Mouse (Mus musculus): Measurements from ENCODE around the gene Zbtb32.
A peak's percentile ranks its signal among the peaks of the same experiment; 100 is the strongest.

DNA sequence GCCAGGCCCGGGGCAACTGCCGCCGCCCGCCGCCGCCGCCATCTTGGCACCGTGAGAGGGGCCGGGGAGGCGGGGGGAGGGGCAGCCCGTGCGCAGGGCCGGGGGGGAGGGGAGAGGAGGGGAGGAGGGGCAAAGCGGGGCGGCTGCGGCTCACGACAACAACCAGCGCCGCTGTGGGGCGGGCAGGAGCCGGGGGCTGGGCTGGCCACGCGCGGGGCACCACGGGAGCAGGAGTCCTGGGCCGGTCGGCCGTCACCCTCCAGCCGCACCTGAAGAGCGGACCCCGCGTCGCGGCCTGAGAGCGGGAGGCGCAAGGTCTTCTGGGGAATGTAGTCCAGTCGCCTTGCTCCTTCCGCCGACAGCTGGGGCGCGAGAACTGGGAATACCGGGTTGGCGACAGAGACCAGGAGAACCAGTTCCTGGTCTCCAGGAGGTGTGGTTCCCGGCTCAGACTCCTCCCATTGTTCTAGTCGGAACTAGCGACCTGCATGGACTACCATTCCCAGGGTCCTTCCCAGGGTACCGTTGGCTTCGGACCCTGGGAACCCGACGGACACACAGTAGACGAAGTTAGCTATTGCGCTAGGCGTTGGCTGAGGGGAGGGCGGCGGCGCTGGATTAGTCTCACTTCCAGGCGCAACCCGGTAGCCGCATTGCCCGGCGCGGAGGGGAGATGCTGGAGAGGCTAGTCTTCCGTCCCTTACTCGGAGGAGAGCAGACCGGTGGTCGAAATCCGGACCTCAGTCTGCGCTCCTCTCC, 9.9 kb downstream of the Zbtb32 start, which contains the start of gene Kmt2b:
- TF ChIP-seq CTCF (IDR thresholded peaks at IDR 0.05; ENCODE audit: control insufficient read depth, insufficient read depth, insufficient replicate concordance, low read depth, low read length) (no peak), POLR2A (IDR thresholded peaks at IDR 0.05; ENCODE audit: control insufficient read depth, low read depth, low read length) (peak; percentile 41)
